Mouse (Mus musculus): ENCODE measurements around the gene Tcp11l1.

DNA sequence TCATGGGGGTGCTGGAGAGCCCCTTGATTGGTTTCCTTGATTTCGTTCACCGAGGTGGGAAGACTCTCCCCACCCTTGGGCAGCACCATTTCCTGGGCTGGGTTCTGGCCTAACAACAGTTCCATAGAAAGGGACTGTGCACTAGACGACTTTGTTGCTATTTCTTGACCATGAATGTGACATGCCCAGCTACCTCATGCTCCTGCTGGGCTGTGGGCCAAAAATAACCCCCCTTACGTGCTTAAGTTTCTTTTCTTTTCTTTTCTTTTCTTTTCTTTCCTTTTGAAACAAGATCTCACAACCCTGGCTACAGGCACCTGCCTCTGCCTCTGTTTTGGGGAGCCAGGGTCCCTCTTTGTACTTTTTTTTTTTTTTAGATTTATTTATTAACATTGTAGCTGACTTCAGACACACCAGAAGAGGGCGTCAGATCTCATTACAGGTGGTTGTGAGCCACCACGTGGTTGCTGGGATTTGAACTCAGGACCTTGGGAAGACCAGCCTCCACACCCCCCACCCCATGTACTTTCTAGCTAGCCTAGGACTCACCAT, 2.1 kb downstream of the Tcp11l1 start:
- TF ChIP-seq HCFC1 (IDR thresholded peaks at IDR 0.05; ENCODE audit: borderline replicate concordance, insufficient read depth, low read length), result no peak
- no peak for TF ChIP-seq MAFK (IDR thresholded peaks at IDR 0.05; ENCODE audit: insufficient read depth, low read depth, low read length)
- no peak for TF ChIP-seq CHD2 (IDR thresholded peaks at IDR 0.05; ENCODE audit: low read depth, low read length)
- peak; percentile 50 for TF ChIP-seq ZNF384 (IDR thresholded peaks at IDR 0.05; ENCODE audit: low read depth, low read length)

Measured in ES-E14 (cell line).